Mouse (Mus musculus): Measurements from ENCODE around the gene Lmo1. TPM values are rescaled to one million over a fixed set of nuclear protein-coding genes. Genes with fewer than 3 reads are reported as not detected.

Lmo1 gene
- 16.9 and 18.4 TPM in 2 replicates for total RNA-seq (2015)
- 7.2 and 7.7 TPM in 2 replicates for total RNA-seq (2017)

- peak; percentile 30; the same call in 1 of the 2 replicates for ATAC-seq (replicated peaks; ENCODE audit: poor library complexity)
These were observed at the start of gene Lmo1 for GRCm38 (mm10) chr7:109174949-109175669. Gene Lmo1, minus strand, starts transcription at chr7:109175207.

- no peak for ATAC-seq (replicated peaks; ENCODE audit: poor library complexity)
These were observed 46.7 kb upstream of the Lmo1 start for GRCm38 (mm10) chr7:109221716-109222110.

GRCm38 (mm10) chr7:109220766-109221715, 46.0 kb upstream of the Lmo1 start:
- ATAC-seq (replicated peaks; ENCODE audit: poor library complexity) = no peak

GRCm38 (mm10) chr7:109220026-109220425, 45.0 kb upstream of the Lmo1 start:
- ATAC-seq (replicated peaks; ENCODE audit: poor library complexity) = no peak

- no peak for ATAC-seq (replicated peaks; ENCODE audit: poor library complexity)
These were observed 43.9 kb upstream of the Lmo1 start for GRCm38 (mm10) chr7:109218977-109219271.

- ATAC-seq (replicated peaks; ENCODE audit: poor library complexity) = peak; percentile 96
These were observed 43.3 kb upstream of the Lmo1 start for GRCm38 (mm10) chr7:109218130-109218976.

- ATAC-seq (replicated peaks; ENCODE audit: poor library complexity) = peak; percentile 92
These were observed 34.8 kb upstream of the Lmo1 start for GRCm38 (mm10) chr7:109209804-109210203.

- ATAC-seq (replicated peaks; ENCODE audit: poor library complexity) = no peak
These were observed 32.8 kb upstream of the Lmo1 start for GRCm38 (mm10) chr7:109207811-109208210.

GRCm38 (mm10) chr7:109206358-109206757, 31.4 kb upstream of the Lmo1 start:
- peak; percentile 60 for ATAC-seq (replicated peaks; ENCODE audit: poor library complexity)

GRCm38 (mm10) chr7:109203140-109203539, 28.1 kb upstream of the Lmo1 start:
- no peak for ATAC-seq (replicated peaks; ENCODE audit: poor library complexity)

- no peak for ATAC-seq (replicated peaks; ENCODE audit: poor library complexity)
These were observed 25.6 kb upstream of the Lmo1 start for GRCm38 (mm10) chr7:109200559-109200958.

GRCm38 (mm10) chr7:109197161-109197650, 22.2 kb upstream of the Lmo1 start:
- no peak for ATAC-seq (replicated peaks; ENCODE audit: poor library complexity)

- ATAC-seq (replicated peaks; ENCODE audit: poor library complexity) = no peak
These were observed 21.5 kb upstream of the Lmo1 start for GRCm38 (mm10) chr7:109196399-109197082.

- ATAC-seq (replicated peaks; ENCODE audit: poor library complexity) = no peak
These were observed 21.0 kb upstream of the Lmo1 start for GRCm38 (mm10) chr7:109195982-109196381.

- ATAC-seq (replicated peaks; ENCODE audit: poor library complexity) = no peak
These were observed 19.8 kb upstream of the Lmo1 start for GRCm38 (mm10) chr7:109194850-109195249.

- no peak for ATAC-seq (replicated peaks; ENCODE audit: poor library complexity)
These were observed 12.4 kb upstream of the Lmo1 start for GRCm38 (mm10) chr7:109187244-109188035.

GRCm38 (mm10) chr7:109185975-109186374, 11.0 kb upstream of the Lmo1 start:
- peak; percentile 81 for ATAC-seq (replicated peaks; ENCODE audit: poor library complexity)

- ATAC-seq (replicated peaks; ENCODE audit: poor library complexity) = peak; percentile 64
These were observed 10.6 kb upstream of the Lmo1 start for GRCm38 (mm10) chr7:109185564-109185963.

- no peak for ATAC-seq (replicated peaks; ENCODE audit: poor library complexity)
These were observed 1.7 kb upstream of the Lmo1 start for GRCm38 (mm10) chr7:109176688-109177087.

All from megakaryocyte progenitor cell, adult 5-6 weeks (primary cell).